Mouse (Mus musculus) midbrain, embryonic 16.5 days (tissue): ENCODE measurements at regions not wholly inside any gene's neighbourhood (a gene's known extent, or its start where the extent isn't known, plus 50 kb on each side); places are given as distances from the start of the nearest gene placed in this dataset.

Source experiments
- ATAC-seq: fragments of 200-750 bp; cut with Nextera tagmentation; 2 replicates; pipeline ENCODE4 v1.8.0; 2017; ENCODE audit warnings: moderate TSS enrichment
- H3K27ac ChIP-seq: fragments of 300-500 bp; sonication (generic); 2 replicates; pipeline ENCODE4 v1.5.1; 2014; ENCODE audit warnings: mild to moderate bottlenecking, low read length, mixed read lengths
- H3K27me3 ChIP-seq: fragments of 300-500 bp; sonication (generic); 2 replicates; pipeline ENCODE4 v1.6.1; 2014; ENCODE audit warnings: low read depth, low read length, mixed read lengths; ENCODE audit not compliant: control insufficient read depth, insufficient read depth
- H3K36me3 ChIP-seq: fragments of 300-500 bp; sonication (generic); 2 replicates; pipeline ENCODE4 v1.6.1; 2014; ENCODE audit warnings: mild to moderate bottlenecking, low read length, moderate library complexity, mixed read lengths; ENCODE audit not compliant: control insufficient read depth, insufficient read depth
- H3K4me1 ChIP-seq: fragments of 300-500 bp; sonication (generic); 2 replicates; pipeline ENCODE4 v1.6.1; 2014; ENCODE audit warnings: mild to moderate bottlenecking, low read length, mixed read lengths; ENCODE audit not compliant: control insufficient read depth, insufficient read depth
- H3K4me2 ChIP-seq: fragments of 300-500 bp; sonication (generic); 2 replicates; pipeline ENCODE4 v1.6.1; 2014; ENCODE audit warnings: mild to moderate bottlenecking, low read length, mixed read lengths
- H3K4me3 ChIP-seq: fragments of 300-500 bp; sonication (generic); 2 replicates; pipeline ENCODE4 v1.5.1; 2014; ENCODE audit warnings: low read depth, mild to moderate bottlenecking, low read length, moderate library complexity, mixed read lengths
- H3K9ac ChIP-seq: fragments of 300-500 bp; sonication (generic); 2 replicates; pipeline ENCODE4 v1.6.1; 2014; ENCODE audit warnings: low read depth, low read length, mixed read lengths
- H3K9me3 ChIP-seq: fragments of 300-500 bp; sonication (generic); replicated peaks from 2 replicates; pipeline ENCODE4 v1.6.1; 2014; ENCODE audit warnings: mild to moderate bottlenecking, low read length, mixed read lengths; ENCODE audit not compliant: control insufficient read depth, poor library complexity, severe bottlenecking
- WGBS: fragments of 180-500 bp; shearing (Covaris S2); extraction: QIAGEN DNeasy Blood & Tissue Kit; methylation state at CpG from one replicate; pipeline ENCODE4 v1.1.7; 2014; 5-methylcytosine and 5-hydroxymethylcytosine counted together

- WGBS, result 82% methylated on average over 9 of the region's 9 CpGs
- Histone ChIP-seq H3K4me1 (no peaks in the 10 kb centered on the region), H3K9ac (no peak overlapping the region), H3K27me3 (no peaks in the 10 kb centered on the region), H3K36me3 (no peaks in the 10 kb centered on the region), H3K4me2 (no peak overlapping the region), H3K27ac (no peak overlapping the region), H3K4me3 (no peak overlapping the region), H3K9me3 (no peaks in the 10 kb centered on the region)
- ATAC-seq, result no peak
These were observed 567.7 kb downstream of the Prkd1 start for GRCm38 (mm10) chr12:50081157-50081556.

DNA sequence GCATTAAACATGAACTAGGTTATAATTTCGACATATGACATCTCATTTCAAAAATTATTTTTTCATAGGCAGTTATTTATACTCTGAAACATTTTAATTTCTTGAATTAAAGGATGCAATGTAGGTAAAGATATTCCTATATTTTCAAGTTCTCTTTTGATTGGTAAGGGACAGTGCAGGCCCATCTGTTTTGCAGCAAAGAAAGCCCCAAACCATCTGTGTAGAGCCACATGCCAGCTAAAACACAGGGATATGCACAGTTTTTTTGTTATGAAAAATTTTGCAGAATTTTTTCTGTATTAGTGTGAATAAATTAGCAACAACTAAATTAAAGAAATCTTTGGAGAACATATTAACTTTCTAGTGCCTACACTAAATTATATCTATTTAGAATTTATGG lies 567.3 kb downstream of the Prkd1 start:
- Histone ChIP-seq H3K4me1 (no peaks in the 10 kb centered on the region), H3K4me3 (no peak overlapping the region), H3K4me2 (no peak overlapping the region), H3K36me3 (no peaks in the 10 kb centered on the region), H3K9me3 (no peaks in the 10 kb centered on the region), H3K27ac (no peak overlapping the region), H3K9ac (no peak overlapping the region), H3K27me3 (no peaks in the 10 kb centered on the region)
- no peak for ATAC-seq
- WGBS, result 88% methylated on average over 1 of the region's 1 CpGs

- Histone ChIP-seq H3K27ac (no peak overlapping the region), H3K4me1 (no peaks in the 10 kb centered on the region), H3K9ac (no peak overlapping the region), H3K4me3 (no peak overlapping the region), H3K36me3 (no peaks in the 10 kb centered on the region), H3K9me3 (no peaks in the 10 kb centered on the region), H3K27me3 (no peaks in the 10 kb centered on the region), H3K4me2 (no peak overlapping the region)
- ATAC-seq, result no peak
- WGBS, result 72% methylated on average over 3 of the region's 3 CpGs
These were observed 564.4 kb downstream of the Prkd1 start for GRCm38 (mm10) chr12:50084517-50084916.

DNA sequence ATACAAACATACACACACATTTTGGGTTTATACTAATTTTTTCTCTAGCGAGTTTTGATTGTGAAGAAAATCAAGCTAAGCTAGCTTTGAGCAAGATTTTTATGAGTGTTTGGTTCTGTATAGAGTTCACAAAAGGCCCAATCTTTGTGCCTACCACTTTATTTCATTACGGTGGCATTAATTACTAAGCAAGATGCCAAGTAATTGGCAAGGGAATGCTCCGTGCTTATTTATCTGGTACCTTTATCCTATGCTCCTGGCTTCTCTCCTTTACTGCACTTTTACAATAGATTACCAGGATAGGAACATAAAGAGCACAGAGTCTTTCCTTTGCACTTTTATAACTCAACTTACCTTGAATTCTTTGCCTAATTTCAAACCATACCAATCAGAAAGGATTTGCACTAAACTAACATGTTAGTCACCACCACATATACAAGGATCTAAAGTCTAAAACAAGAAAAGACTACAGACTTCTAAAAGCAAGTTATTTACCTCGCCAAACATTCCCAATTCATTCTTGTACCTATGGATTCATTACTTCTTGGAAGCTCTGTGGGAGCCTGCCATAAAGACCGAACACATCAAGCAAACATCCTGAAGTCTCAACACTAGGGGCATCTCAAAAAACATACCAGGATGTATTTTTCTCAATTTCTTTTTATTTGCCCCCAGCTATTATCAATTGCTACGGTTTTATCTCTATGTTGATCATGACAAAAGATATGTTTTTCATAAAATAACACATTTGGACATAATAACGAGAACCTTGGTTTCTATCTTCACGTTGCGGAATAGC lies 537.5 kb downstream of the Prkd1 start:
- Histone ChIP-seq H3K4me1 (no peaks in the 10 kb centered on the region), H3K9ac (no peak overlapping the region), H3K36me3 (no peaks in the 10 kb centered on the region), H3K9me3 (no peaks in the 10 kb centered on the region), H3K27ac (no peak overlapping the region), H3K27me3 (no peaks in the 10 kb centered on the region), H3K4me3 (no peak overlapping the region), H3K4me2 (no peak overlapping the region)
- ATAC-seq, result no peak
- 91% methylated on average over 9 of the region's 9 CpGs for WGBS

GRCm38 (mm10) chr12:50112081-50112491 lies 536.8 kb downstream of the Prkd1 start:
- no peak overlapping the region for H3K9ac ChIP-seq
- no peaks in the 10 kb centered on the region for H3K36me3 ChIP-seq
- 83% methylated on average over 7 of the region's 7 CpGs for WGBS
- ATAC-seq, result no peak
- no peaks in the 10 kb centered on the region for H3K27me3 ChIP-seq
- no peak overlapping the region for H3K4me2 ChIP-seq
- H3K9me3 ChIP-seq, result no peaks in the 10 kb centered on the region
- no peaks in the 10 kb centered on the region for H3K4me1 ChIP-seq
- no peak overlapping the region for H3K27ac ChIP-seq
- H3K4me3 ChIP-seq, result no peak overlapping the region

DNA sequence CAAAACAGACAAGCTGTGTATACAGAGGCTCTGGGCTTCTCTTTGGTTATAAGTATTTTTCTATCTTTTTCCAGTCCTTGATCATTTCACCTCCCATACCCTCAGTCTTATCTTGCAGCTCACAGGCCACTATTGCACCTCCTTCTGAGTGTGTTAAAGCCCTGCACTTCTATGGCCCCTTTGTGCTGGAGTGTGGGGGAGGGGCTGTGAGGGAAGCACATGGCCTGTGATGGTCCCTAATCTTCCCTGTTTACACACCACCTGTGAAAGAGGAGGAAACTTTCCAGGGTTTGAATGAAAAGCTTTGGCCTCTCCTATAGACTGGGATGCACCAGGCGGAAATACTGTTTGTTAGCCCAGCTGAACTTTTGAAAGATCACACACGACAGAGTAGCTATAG lies 533.0 kb downstream of the Prkd1 start:
- ATAC-seq, result no peak
- no peaks in the 10 kb centered on the region for H3K27me3 ChIP-seq
- peaks cover 5% of the 10 kb centered on the region; the same call in 1 of the 2 replicates for H3K4me1 ChIP-seq
- no peak overlapping the region for H3K4me3 ChIP-seq
- no peak overlapping the region for H3K27ac ChIP-seq
- no peak overlapping the region for H3K9ac ChIP-seq
- no peaks in the 10 kb centered on the region for H3K9me3 ChIP-seq
- H3K36me3 ChIP-seq, result no peaks in the 10 kb centered on the region
- H3K4me2 ChIP-seq, result no peak overlapping the region
- 48% methylated on average over 2 of the region's 2 CpGs for WGBS

- Histone ChIP-seq H3K27ac (no peak overlapping the region), H3K36me3 (no peaks in the 10 kb centered on the region), H3K9me3 (no peaks in the 10 kb centered on the region), H3K4me1 (peaks cover 6% of the 10 kb centered on the region; the same call in 1 of the 2 replicates), H3K27me3 (no peaks in the 10 kb centered on the region; the same call in 1 of the 2 replicates), H3K9ac (no peak overlapping the region), H3K4me2 (no peak overlapping the region), H3K4me3 (no peak overlapping the region)
- no peak for ATAC-seq
These were observed 530.6 kb downstream of the Prkd1 start for GRCm38 (mm10) chr12:50118346-50118745.

- Histone ChIP-seq H3K9me3 (no peaks in the 10 kb centered on the region), H3K4me2 (no peak overlapping the region), H3K36me3 (no peaks in the 10 kb centered on the region), H3K9ac (no peak overlapping the region), H3K4me1 (peaks cover 6% of the 10 kb centered on the region; the same call in 1 of the 2 replicates), H3K27ac (no peak overlapping the region), H3K27me3 (no peaks in the 10 kb centered on the region; the same call in 1 of the 2 replicates), H3K4me3 (no peak overlapping the region)
- WGBS, result 44% methylated on average over 5 of the region's 5 CpGs
- no peak for ATAC-seq
These were observed 526.8 kb downstream of the Prkd1 start for GRCm38 (mm10) chr12:50122145-50122544.

GRCm38 (mm10) chr12:50122971-50123370 lies 525.9 kb downstream of the Prkd1 start:
- no peaks in the 10 kb centered on the region for H3K36me3 ChIP-seq
- H3K27ac ChIP-seq, result no peak overlapping the region
- no peak for ATAC-seq
- H3K27me3 ChIP-seq, result no peaks in the 10 kb centered on the region; the same call in 1 of the 2 replicates
- H3K4me1 ChIP-seq, result peaks cover 6% of the 10 kb centered on the region; the same call in 1 of the 2 replicates
- WGBS, result 55% methylated on average over 1 of the region's 1 CpGs
- H3K4me3 ChIP-seq, result no peak overlapping the region
- H3K9ac ChIP-seq, result no peak overlapping the region
- no peaks in the 10 kb centered on the region for H3K9me3 ChIP-seq
- no peak overlapping the region for H3K4me2 ChIP-seq
